Mouse (Mus musculus): ENCODE results near the gene Zfp771.

Zfp771 gene

DNA sequence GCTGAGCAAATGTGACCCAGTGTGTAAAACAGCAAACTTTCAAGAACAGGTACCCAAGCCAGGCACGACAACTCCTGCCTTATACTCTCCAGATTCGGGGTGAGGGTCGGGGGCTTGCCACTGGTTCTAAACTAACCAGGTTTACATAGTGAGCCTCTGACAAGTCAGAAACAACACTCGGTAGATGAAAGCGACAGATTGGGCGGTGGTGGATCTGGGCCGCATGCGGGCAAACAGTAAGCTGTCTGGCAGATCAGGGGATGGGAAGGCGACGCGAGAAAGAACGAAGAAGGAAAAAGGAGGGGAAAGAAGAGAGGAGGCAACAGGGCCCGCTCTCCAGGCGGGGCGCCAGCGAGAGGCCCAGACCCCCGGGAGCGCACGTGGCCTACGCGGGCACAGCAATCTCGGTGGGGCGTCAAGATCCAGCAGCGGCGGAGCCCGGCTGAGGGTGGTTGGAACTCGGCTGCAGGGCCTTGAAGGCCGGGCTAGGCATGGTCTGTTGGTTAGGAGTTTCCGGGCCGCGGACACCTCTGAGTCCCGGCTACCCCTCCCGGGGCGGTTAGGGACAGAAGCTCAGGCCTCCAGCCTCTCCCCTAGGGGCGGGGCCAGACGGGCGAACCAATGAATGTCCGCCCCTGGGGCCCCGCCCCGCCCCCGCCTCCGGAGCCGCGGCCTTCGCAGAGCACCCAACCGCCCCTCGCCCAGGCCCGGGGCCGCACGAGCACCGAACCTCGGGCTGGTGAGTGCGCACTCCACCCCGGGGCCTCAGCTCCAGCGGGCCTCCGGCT, at the start of gene Zfp771:
Zfp771 (plus strand) TSS at position 405 of the 788 bp plus-strand sequence.
- peak; percentile 95 for DNase-seq (ENCODE audit: low spot score)

GRCm38 (mm10) chr7:127194633-127195029, 49.4 kb upstream of the Zfp771 start:
- no peak for DNase-seq (ENCODE audit: low spot score)

- DNase-seq (ENCODE audit: low spot score): peak; percentile 98
Measured at GRCm38 (mm10) chr7:127195544-127196295, 48.4 kb upstream of the Zfp771 start, which contains the start of gene Cd2bp2. TSS of gene Cd2bp2 (minus strand) at chr7:127196050.

GRCm38 (mm10) chr7:127196484-127196883, 47.6 kb upstream of the Zfp771 start:
- no peak for DNase-seq (ENCODE audit: low spot score)

GRCm38 (mm10) chr7:127206606-127207005, 37.5 kb upstream of the Zfp771 start:
- DNase-seq (ENCODE audit: low spot score): peak; percentile 30

- DNase-seq (ENCODE audit: low spot score): no peak
Measured at GRCm38 (mm10) chr7:127207374-127208294, 36.4 kb upstream of the Zfp771 start.

DNA sequence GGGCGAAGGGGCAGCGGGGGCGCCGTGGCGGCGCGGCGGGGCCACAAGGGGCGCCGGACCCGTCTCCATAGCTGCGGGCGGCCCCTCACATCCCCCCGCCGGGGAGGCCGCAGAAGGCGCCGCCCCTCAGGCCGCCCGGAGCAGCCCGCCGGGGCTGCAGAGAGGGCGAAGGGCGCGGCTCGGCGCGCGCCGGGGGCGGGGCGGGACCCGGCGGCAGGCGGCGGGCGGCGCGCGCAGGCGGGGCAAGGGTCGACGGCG, 35.9 kb upstream of the Zfp771 start, which contains the start of gene Tbc1d10b:
Tbc1d10b (minus strand) TSS at position 174 of the 258 bp plus-strand sequence.
- no peak for DNase-seq (ENCODE audit: low spot score)

GRCm38 (mm10) chr7:127208553-127209438, 35.3 kb upstream of the Zfp771 start, which contains the start of gene Mylpf:
TSS of gene Mylpf (plus strand) at chr7:127208890.
- DNase-seq (ENCODE audit: low spot score): peak; percentile 99

- DNase-seq (ENCODE audit: low spot score): no peak
Measured at GRCm38 (mm10) chr7:127209851-127210250, 34.2 kb upstream of the Zfp771 start.

DNA sequence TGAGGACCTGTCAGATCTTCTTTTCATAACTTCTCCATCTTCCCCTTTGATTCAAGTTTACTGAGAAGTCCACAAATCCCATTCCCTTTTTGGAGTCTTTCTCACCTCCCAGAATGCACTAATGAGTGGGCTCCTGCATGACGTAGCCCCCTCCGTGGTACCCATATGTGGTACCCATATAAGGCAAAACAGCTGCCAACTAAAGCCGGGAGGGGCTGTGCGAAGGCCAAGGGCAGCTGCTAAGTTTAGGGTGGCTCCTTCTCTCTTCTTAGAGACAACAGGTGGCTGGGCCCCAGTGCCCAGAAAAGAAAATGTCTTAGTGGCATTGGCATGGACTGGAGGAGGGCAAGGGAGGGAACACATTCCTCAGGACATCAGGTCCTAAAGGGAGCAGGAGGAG, 33.8 kb upstream of the Zfp771 start:
- no peak for DNase-seq (ENCODE audit: low spot score)

- no peak for DNase-seq (ENCODE audit: low spot score)
Measured at GRCm38 (mm10) chr7:127211014-127211745, 32.9 kb upstream of the Zfp771 start.

DNA sequence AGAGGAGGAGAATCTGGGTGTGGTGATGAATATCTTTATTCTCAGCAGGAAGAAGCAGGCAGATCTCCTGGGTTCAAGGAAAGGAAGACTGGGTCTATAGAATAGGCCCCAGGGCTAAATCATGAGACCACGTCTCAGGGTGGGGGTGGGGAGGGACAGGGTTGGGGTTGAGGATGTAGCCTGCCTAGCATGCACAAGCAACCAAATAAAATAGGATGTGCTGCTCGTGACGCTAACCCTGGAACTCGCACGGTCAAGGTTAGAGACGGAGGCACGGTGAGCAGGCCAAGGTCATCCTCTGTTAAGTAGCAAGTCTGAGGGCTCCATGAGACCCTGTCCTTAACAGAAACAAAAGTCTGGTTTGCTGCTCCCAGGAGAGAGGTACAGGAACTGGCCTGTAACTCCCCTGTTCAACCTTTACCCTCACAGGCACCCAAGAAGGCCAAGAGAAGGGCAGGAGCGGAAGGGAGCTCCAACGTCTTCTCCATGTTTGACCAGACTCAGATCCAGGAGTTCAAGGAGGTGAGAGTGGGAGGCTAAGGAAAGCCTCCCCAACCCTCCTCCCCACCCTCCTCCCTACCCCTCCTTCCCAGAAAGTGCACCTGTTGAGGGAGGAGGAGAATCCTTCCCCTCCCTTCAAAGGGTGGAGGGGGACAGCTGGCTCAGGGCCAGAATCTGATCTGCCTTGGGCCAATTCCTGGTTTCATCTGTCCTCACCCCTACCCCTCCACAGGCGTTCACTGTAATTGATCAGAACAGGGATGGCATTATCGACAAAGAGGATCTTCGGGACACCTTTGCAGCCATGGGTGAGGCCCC, 31.4 kb upstream of the Zfp771 start:
- no peak for DNase-seq (ENCODE audit: low spot score)

- DNase-seq (ENCODE audit: low spot score): peak; percentile 39
Measured at GRCm38 (mm10) chr7:127213485-127213884, 30.6 kb upstream of the Zfp771 start.

DNA sequence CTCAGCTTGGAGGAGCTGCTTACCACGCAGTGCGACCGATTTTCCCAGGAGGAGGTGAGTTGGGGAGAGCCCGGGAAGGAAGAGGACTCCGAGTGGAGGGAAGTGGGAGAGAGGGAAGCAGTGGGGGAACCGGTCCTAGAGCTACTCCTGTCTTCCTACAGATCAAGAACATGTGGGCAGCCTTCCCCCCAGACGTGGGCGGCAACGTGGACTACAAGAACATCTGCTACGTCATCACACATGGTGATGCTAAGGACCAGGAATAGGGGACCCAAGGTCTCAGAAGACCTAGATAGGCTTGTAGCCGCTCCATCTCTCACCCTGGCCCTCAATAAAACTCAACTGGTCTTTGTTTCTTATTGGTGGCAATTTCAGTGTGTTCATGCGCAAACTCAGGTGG, 30.1 kb upstream of the Zfp771 start:
- no peak for DNase-seq (ENCODE audit: low spot score)

DNA sequence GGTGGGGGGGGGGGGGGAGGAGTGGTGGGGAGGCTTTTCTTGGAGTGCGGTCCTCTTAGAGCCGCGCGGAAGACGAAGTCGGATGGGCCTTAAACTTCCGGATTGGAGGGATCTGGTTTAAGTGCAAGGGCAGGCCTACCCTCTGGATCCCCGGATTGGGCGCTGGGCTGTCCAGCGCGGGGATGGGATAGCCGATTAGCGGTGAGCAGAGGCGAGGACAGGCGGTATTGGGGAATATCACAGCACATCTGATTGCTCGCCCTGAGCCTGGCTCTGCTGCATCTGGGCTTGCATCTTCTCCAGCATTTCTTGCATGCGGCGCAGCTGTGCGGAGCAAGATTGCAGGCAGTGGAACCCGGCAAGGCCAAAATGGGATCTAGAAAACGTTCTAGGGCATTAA, 29.6 kb upstream of the Zfp771 start:
- no peak for DNase-seq (ENCODE audit: low spot score)

GRCm38 (mm10) chr7:127214981-127215871, 28.8 kb upstream of the Zfp771 start:
- DNase-seq (ENCODE audit: low spot score): peak; percentile 83

GRCm38 (mm10) chr7:127216307-127216706, 27.8 kb upstream of the Zfp771 start:
- DNase-seq (ENCODE audit: low spot score): no peak

DNA sequence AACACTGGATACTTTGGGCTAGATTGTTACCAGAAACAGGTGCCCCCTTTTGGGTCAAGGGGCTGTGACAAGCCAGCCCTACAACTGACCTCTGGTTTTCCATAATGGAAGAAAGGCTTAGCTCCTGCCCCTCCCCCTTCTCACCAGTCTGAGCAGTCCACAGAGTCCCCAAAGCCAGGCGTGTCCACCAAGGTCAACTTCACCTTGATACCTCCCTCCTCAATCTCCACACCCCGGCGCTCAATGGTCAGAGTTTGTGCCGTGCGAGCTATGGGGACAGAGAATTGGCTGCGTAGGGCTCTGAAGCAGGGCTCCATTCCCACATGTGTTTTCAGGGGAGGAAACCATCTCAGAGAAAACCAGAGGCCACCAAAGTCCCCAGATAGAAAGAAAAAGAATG, 26.6 kb upstream of the Zfp771 start:
- no peak for DNase-seq (ENCODE audit: low spot score)

Data from lung, postnatal 25 days (tissue).